Mouse (Mus musculus): Measurements from ENCODE around the gene Klc1. TPM values are rescaled to one million over a fixed set of nuclear protein-coding genes. Genes with fewer than 3 reads are reported as not detected.

The Klc1 gene
- polyA plus RNA-seq, 1 experiment from 2014 or later: 98.0 TPM

GRCm38 (mm10) chr12:111750739-111751138 is 7.9 kb upstream of the Klc1 start:
- H3K27me3 ChIP-seq (ENCODE audit: low read depth, poor library complexity, severe bottlenecking): no peaks in the 10 kb centered on the region
- 92% methylated on average over 3 of the region's 3 CpGs for WGBS
- H3K4me1 ChIP-seq: peaks cover 11% of the 10 kb centered on the region
- no peak for DNase-seq (ENCODE audit: low spot score)
- no peaks in the 10 kb centered on the region for H3K36me3 ChIP-seq
- H3K4me3 ChIP-seq: no peak overlapping the region
- no peaks in the 10 kb centered on the region for H3K9me3 ChIP-seq (replicated peaks)
- H3K27ac ChIP-seq: no peak overlapping the region

GRCm38 (mm10) chr12:111752491-111752890 is 6.2 kb upstream of the Klc1 start:
- no peaks in the 10 kb centered on the region for H3K9me3 ChIP-seq (replicated peaks)
- 93% methylated on average over 6 of the region's 6 CpGs for WGBS
- H3K4me1 ChIP-seq: peaks cover 9% of the 10 kb centered on the region
- no peak for DNase-seq (ENCODE audit: low spot score)
- peaks cover 3% of the 10 kb centered on the region; the same call in 1 of the 2 replicates for H3K27me3 ChIP-seq (ENCODE audit: low read depth, poor library complexity, severe bottlenecking)
- H3K36me3 ChIP-seq: no peaks in the 10 kb centered on the region
- H3K27ac ChIP-seq: no peak overlapping the region
- H3K4me3 ChIP-seq: no peak overlapping the region

- H3K36me3 ChIP-seq: no peaks in the 10 kb centered on the region
- H3K9me3 ChIP-seq (replicated peaks): no peaks in the 10 kb centered on the region
- 73% methylated on average over 9 of the region's 9 CpGs for WGBS
- peaks cover 18% of the 10 kb centered on the region for H3K4me1 ChIP-seq
- H3K27me3 ChIP-seq (ENCODE audit: low read depth, poor library complexity, severe bottlenecking): peaks cover 3% of the 10 kb centered on the region; the same call in 1 of the 2 replicates
- no peak overlapping the region for H3K4me3 ChIP-seq
- no peak overlapping the region for H3K27ac ChIP-seq
- DNase-seq (ENCODE audit: low spot score): no peak
Observed at GRCm38 (mm10) chr12:111753347-111753746, 5.3 kb upstream of the Klc1 start.

GRCm38 (mm10) chr12:111754710-111755109 is 3.9 kb upstream of the Klc1 start:
- Histone ChIP-seq H3K4me1 (peaks cover 30% of the 10 kb centered on the region), H3K9me3 (replicated peaks) (no peaks in the 10 kb centered on the region)

GRCm38 (mm10) chr12:111755231-111755630 is 3.4 kb upstream of the Klc1 start:
- WGBS: 57% methylated on average over 2 of the region's 2 CpGs
- Histone ChIP-seq H3K4me3 (no peak overlapping the region), H3K9me3 (replicated peaks) (no peaks in the 10 kb centered on the region), H3K4me1 (peaks cover 33% of the 10 kb centered on the region), H3K36me3 (0 out of 2 replicates have a peak, but pooled peaks cover 4% of the 10 kb centered on the region), H3K27me3 (ENCODE audit: low read depth, poor library complexity, severe bottlenecking) (peaks cover 3% of the 10 kb centered on the region; the same call in 1 of the 2 replicates), H3K27ac (no peak overlapping the region)
- DNase-seq (ENCODE audit: low spot score): no peak

More at GRCm38 (mm10) chr12:111754710-111755109, 3.9 kb upstream of the Klc1 start:
- no peak overlapping the region for H3K27ac ChIP-seq
- 0 out of 2 replicates have a peak, but pooled peaks cover 4% of the 10 kb centered on the region for H3K36me3 ChIP-seq
- no peak for DNase-seq (ENCODE audit: low spot score)
- peaks cover 3% of the 10 kb centered on the region; the same call in 1 of the 2 replicates for H3K27me3 ChIP-seq (ENCODE audit: low read depth, poor library complexity, severe bottlenecking)
- no peak overlapping the region for H3K4me3 ChIP-seq

- H3K4me1 ChIP-seq: peaks cover 36% of the 10 kb centered on the region
- WGBS: 68% methylated on average over 4 of the region's 4 CpGs
Observed at GRCm38 (mm10) chr12:111756082-111756697, 2.5 kb upstream of the Klc1 start.

GRCm38 (mm10) chr12:111756698-111757082 is 2.0 kb upstream of the Klc1 start:
- 0 out of 2 replicates have a peak, but pooled peaks cover 4% of the 10 kb centered on the region for H3K36me3 ChIP-seq
- H3K4me1 ChIP-seq: peaks cover 36% of the 10 kb centered on the region
- DNase-seq (ENCODE audit: low spot score): peak; percentile 51
- 39% methylated on average over 5 of the region's 5 CpGs for WGBS
- no peaks in the 10 kb centered on the region for H3K9me3 ChIP-seq (replicated peaks)
- H3K27ac ChIP-seq: no peak overlapping the region
- H3K4me3 ChIP-seq: no peak overlapping the region
- peaks cover 3% of the 10 kb centered on the region; the same call in 1 of the 2 replicates for H3K27me3 ChIP-seq (ENCODE audit: low read depth, poor library complexity, severe bottlenecking)

More at GRCm38 (mm10) chr12:111756082-111756697, 2.5 kb upstream of the Klc1 start:
- H3K27ac ChIP-seq: no peak overlapping the region
- peaks cover 3% of the 10 kb centered on the region; the same call in 1 of the 2 replicates for H3K27me3 ChIP-seq (ENCODE audit: low read depth, poor library complexity, severe bottlenecking)
- DNase-seq (ENCODE audit: low spot score): no peak
- no peaks in the 10 kb centered on the region for H3K9me3 ChIP-seq (replicated peaks)
- 0 out of 2 replicates have a peak, but pooled peaks cover 4% of the 10 kb centered on the region for H3K36me3 ChIP-seq
- no peak overlapping the region for H3K4me3 ChIP-seq

- H3K4me3 ChIP-seq: peak overlapping the region; percentile 97
- H3K36me3 ChIP-seq: peaks cover 10% of the 10 kb centered on the region
- no peaks in the 10 kb centered on the region for H3K9me3 ChIP-seq (replicated peaks)
- H3K4me1 ChIP-seq: peaks cover 36% of the 10 kb centered on the region
- DNase-seq (ENCODE audit: low spot score): no peak
- 58% methylated on average over 10 of the region's 10 CpGs for WGBS
- peaks cover 3% of the 10 kb centered on the region; the same call in 1 of the 2 replicates for H3K27me3 ChIP-seq (ENCODE audit: low read depth, poor library complexity, severe bottlenecking)
- peak overlapping the region; percentile 95 for H3K27ac ChIP-seq
Observed at GRCm38 (mm10) chr12:111757561-111758325, 906 bp upstream of the Klc1 start.

GRCm38 (mm10) chr12:111759176-111760061 is 770 bp downstream of the Klc1 start:
- peaks cover 3% of the 10 kb centered on the region; the same call in 1 of the 2 replicates for H3K27me3 ChIP-seq (ENCODE audit: low read depth, poor library complexity, severe bottlenecking)
- WGBS: 4% methylated on average over 35 of the region's 35 CpGs
- DNase-seq (ENCODE audit: low spot score): peak; percentile 45
- peak overlapping the region; percentile 95 for H3K27ac ChIP-seq
- peaks cover 25% of the 10 kb centered on the region for H3K36me3 ChIP-seq
- H3K4me3 ChIP-seq: peak overlapping the region; percentile 97
- peaks cover 36% of the 10 kb centered on the region for H3K4me1 ChIP-seq
- no peaks in the 10 kb centered on the region for H3K9me3 ChIP-seq (replicated peaks)

- Histone ChIP-seq H3K4me1 (peaks cover 36% of the 10 kb centered on the region), H3K27me3 (ENCODE audit: low read depth, poor library complexity, severe bottlenecking) (peaks cover 3% of the 10 kb centered on the region; the same call in 1 of the 2 replicates)
- no peak for DNase-seq (ENCODE audit: low spot score)
Observed at GRCm38 (mm10) chr12:111760306-111760908, 1.8 kb downstream of the Klc1 start.

GRCm38 (mm10) chr12:111762620-111763280 is 4.1 kb downstream of the Klc1 start:
- peaks cover 28% of the 10 kb centered on the region for H3K4me1 ChIP-seq
- no peak for DNase-seq (ENCODE audit: low spot score)
- H3K4me3 ChIP-seq: no peak overlapping the region
- no peaks in the 10 kb centered on the region for H3K27me3 ChIP-seq (ENCODE audit: low read depth, poor library complexity, severe bottlenecking)
- no peak overlapping the region for H3K27ac ChIP-seq
- no peaks in the 10 kb centered on the region for H3K9me3 ChIP-seq (replicated peaks)
- WGBS: 95% methylated on average over 13 of the region's 13 CpGs
- peaks cover 33% of the 10 kb centered on the region for H3K36me3 ChIP-seq

More at GRCm38 (mm10) chr12:111760306-111760908, 1.8 kb downstream of the Klc1 start:
- 92% methylated on average over 7 of the region's 7 CpGs for WGBS
- Histone ChIP-seq H3K36me3 (peaks cover 25% of the 10 kb centered on the region), H3K4me3 (peak overlapping the region; percentile 97; the same call in 1 of the 2 replicates), H3K27ac (no peak overlapping the region), H3K9me3 (replicated peaks) (no peaks in the 10 kb centered on the region)

Data from limb, embryonic 10.5 days (tissue).